Mouse (Mus musculus) skeletal muscle tissue, postnatal 0 days (tissue): Measurements from ENCODE around the gene Npm1. TPM values are rescaled to one million over a fixed set of nuclear protein-coding genes. Genes with fewer than 3 reads are reported as not detected.

Source experiments
- polyA plus RNA-seq: library from polyadenylated mRNA; unstranded; fragments of >200 nt; fragmentation: Nextera tagmentation; extraction: Ambion mirVana; gene quantifications from 2 replicates; pipeline ENCODE4 v1.2.1, GENCODE M21; 2015

Gene Npm1
- 272 and 323 TPM in 2 replicates for polyA plus RNA-seq

DNA sequence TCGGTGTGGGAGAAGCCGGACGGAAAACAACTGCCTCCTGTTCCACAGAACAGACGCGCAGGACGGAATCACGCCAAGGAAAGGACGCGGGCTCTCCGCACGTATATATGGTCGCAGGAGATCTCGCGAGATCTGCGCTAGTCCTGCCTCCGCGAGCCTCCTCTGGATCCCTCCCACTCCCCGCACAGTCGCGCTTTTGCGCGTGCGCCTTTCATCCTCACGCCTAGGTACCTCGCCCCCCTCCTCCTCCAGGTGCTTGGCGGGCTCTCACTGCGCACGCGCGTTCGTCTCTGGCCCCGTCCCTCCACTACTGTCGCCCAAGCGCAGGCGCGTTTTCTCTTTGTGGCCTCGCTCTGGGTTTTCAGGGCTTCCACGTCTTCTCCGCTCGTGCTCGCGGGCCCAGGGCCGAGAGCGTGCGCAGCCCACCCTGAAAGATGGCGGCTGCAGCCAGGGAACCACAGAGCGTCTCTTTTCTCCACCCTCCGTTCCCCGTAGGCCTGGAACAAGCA, at the start of gene Npm1:
Gene Npm1 (minus strand): TSS at position 209 of the 509 bp plus-strand sequence.

DNA sequence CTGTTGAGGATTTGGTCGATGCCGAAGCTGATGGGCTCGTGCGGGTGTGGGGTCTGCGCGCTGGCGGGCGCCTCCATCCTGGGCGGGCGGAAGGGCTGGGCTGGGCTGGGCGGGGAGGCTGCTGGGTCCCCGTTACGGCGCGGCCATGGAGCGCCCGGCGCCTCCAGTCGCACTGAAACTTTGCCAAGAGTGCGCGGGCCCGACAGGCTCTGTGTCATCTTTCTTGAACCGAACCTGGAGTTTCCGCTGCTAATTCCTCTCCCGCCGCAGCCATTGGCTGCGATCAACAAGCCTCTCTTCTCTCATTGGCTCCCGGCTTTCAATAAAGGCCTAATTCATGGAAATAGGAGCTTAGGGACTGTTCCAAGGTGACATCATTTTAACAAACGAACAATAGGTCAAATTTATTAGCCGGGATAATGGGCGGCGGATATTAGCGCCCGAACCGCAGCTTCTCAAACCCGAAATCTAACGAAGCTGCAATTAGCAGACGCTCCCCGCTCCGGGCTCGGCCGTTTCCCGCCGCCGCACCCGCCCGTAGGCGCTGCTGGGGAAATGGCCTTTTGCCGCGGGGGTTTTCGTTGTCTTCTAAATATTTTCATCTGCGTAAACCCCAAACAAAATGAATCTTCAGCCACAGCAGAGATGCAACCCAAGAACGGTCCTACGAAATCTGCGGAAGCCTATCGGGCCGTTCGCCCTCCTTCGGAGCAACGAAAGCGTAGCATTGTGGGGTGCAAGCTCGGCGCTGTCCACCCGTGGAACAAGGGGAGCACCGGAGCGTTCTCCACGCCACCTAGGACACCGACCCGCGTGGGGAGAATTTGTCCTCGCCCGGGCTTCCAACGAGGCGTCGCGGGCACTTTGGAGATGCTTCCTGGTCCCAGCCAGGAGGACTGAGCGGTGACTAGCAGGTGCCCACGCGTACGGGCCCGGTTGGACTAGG, 40.6 kb upstream of the Npm1 start, which contains the start of gene Tlx3:
Gene Tlx3 (minus strand): TSS at position 207 of the 946 bp plus-strand sequence.

DNA sequence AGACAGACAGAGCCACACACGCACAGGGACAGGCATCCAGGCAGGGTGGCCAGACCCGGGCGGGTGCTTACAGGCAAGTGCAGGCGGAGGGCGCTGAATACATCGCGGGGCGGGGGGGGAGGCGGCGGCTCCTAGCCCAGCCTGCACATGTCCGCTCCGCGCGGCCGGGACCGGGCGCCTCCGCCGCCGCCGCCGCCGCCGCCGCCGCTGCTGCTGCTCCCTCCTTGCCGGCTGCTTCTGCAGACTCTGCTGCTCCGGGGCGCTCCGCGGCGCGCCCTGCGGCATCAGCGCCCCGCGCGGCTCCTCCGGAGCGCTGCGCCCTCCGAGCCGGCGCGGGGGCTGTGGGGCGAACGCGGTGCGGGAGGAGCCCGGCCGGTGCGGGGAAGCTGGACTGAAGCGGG, 15.8 kb downstream of the Npm1 start, which contains the start of gene Fgf18:
Gene Fgf18 (minus strand): TSS at position 230 of the 401 bp plus-strand sequence.

Other genes starting within 250 kb of the Npm1 start
- 6.7 and 8.5 TPM in 2 replicates for gene Fgf18, start 15.8 kb downstream of the Npm1 start, polyA plus RNA-seq
- not detected in 2 replicates for gene Tlx3, start 40.4 kb upstream of the Npm1 start, polyA plus RNA-seq
- not detected in 2 replicates for gene Gm12117, start 113.5 kb upstream of the Npm1 start, polyA plus RNA-seq